Mouse (Mus musculus) limb, embryonic 12.5 days (tissue): ENCODE data around the gene Six2. TPM values are rescaled to one million over a fixed set of nuclear protein-coding genes. Genes with fewer than 3 reads are reported as not detected.

Source experiments
- ATAC-seq: fragments of 200-750 bp; cut with Nextera tagmentation; 2 replicates; pipeline ENCODE4 v1.8.0; 2017; ENCODE audit warnings: low read depth, moderate TSS enrichment; ENCODE audit not compliant: insufficient number of reproducible peaks, insufficient read depth, low FRiP score, low TSS enrichment
- H3K27ac ChIP-seq: fragments of 300-500 bp; sonication (generic); 2 replicates; pipeline ENCODE4 v1.5.1; 2016; ENCODE audit warnings: mild to moderate bottlenecking, moderate library complexity
- H3K27me3 ChIP-seq: fragments of 300-500 bp; sonication (generic); 2 replicates; pipeline ENCODE4 v1.6.1; 2016; ENCODE audit warnings: mild to moderate bottlenecking, moderate library complexity
- H3K36me3 ChIP-seq: fragments of 300-500 bp; sonication (generic); 2 replicates; pipeline ENCODE4 v1.6.1; 2016; ENCODE audit warnings: mild to moderate bottlenecking, moderate library complexity
- H3K4me1 ChIP-seq: fragments of 300-500 bp; sonication (generic); replicated peaks from 2 replicates; pipeline ENCODE4 v1.6.1; 2016
- H3K4me2 ChIP-seq: fragments of 300-500 bp; sonication (generic); 2 replicates; pipeline ENCODE4 v1.6.1; 2016; ENCODE audit warnings: mild to moderate bottlenecking, moderate library complexity
- H3K4me3 ChIP-seq: fragments of 300-500 bp; sonication (generic); replicated peaks from 2 replicates; pipeline ENCODE4 v1.5.1; 2016; ENCODE audit warnings: mild to moderate bottlenecking
- H3K9ac ChIP-seq: fragments of 300-500 bp; sonication (generic); replicated peaks from 2 replicates; pipeline ENCODE4 v1.6.1; 2016; ENCODE audit warnings: mild to moderate bottlenecking, moderate library complexity
- H3K9me3 ChIP-seq: fragments of 300-500 bp; sonication (generic); 2 replicates; pipeline ENCODE4 v1.6.1; 2016; ENCODE audit warnings: mild to moderate bottlenecking, moderate library complexity
- WGBS: fragments of 180-500 bp; shearing (Covaris S2); methylation state at CpG from one replicate; pipeline ENCODE4 v1.1.7; 2016; 5-methylcytosine and 5-hydroxymethylcytosine counted together
- polyA plus RNA-seq: library from polyadenylated mRNA; unstranded; fragments of >200 nt; fragmentation: Nextera tagmentation; extraction: Ambion mirVana; gene quantifications from 2 replicates; pipeline ENCODE4 v1.2.1, GENCODE M21; 2016

The Six2 gene
- polyA plus RNA-seq, result 11.0 and 12.3 TPM in 2 replicates

DNA sequence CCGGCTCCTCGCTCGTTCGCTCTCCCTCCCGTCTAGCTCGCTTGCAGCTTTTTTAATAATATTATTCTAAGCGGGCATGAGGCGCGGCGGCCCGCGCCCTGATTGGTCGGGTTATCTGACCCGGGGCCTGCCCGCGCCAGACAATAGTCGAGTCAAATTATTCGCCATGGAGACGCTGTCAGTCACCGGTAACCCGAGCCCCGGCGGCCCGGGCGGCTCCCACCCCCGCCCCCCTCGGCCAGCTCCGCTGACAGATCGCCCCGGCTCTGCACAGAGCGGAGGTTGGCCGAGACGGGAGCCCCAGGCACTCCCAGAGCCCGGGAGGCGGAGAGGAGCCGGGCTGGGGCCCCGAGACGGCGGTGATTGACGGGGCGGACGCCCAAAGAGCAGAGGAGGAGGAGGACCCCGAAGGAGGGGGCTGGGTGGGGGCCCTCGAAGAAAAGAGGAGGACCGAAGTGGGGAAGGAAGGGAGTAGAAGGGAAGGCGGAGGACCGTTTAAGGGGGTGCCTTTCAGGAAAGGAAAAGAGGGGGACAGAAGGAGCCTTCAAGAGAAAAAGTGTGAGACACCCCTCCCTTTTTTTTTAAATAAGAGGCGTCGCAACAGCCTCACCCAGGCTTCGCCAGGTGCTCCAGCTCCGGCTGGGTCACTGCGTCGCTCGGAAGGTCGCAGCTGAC, at the start of gene Six2:
Six2 (minus strand) TSS at position 39 of the 675 bp plus-strand sequence.
- Histone ChIP-seq H3K9me3 (no peaks in the 10 kb centered on the region), H3K27ac (peak within 1 kb of the TSS; percentile 81), H3K27me3 (peaks cover 95% of the 10 kb centered on the region), H3K9ac (peak within 1 kb of the TSS; percentile 86), H3K4me2 (peak within 1 kb of the TSS; percentile 72), H3K4me3 (peak within 1 kb of the TSS; percentile 59), H3K36me3 (no peaks in the 10 kb centered on the region), H3K4me1 (peaks cover 66% of the 10 kb centered on the region)
- peak; percentile 97 for ATAC-seq
- under 1% methylated on average over 55 of the region's 55 CpGs for WGBS

DNA sequence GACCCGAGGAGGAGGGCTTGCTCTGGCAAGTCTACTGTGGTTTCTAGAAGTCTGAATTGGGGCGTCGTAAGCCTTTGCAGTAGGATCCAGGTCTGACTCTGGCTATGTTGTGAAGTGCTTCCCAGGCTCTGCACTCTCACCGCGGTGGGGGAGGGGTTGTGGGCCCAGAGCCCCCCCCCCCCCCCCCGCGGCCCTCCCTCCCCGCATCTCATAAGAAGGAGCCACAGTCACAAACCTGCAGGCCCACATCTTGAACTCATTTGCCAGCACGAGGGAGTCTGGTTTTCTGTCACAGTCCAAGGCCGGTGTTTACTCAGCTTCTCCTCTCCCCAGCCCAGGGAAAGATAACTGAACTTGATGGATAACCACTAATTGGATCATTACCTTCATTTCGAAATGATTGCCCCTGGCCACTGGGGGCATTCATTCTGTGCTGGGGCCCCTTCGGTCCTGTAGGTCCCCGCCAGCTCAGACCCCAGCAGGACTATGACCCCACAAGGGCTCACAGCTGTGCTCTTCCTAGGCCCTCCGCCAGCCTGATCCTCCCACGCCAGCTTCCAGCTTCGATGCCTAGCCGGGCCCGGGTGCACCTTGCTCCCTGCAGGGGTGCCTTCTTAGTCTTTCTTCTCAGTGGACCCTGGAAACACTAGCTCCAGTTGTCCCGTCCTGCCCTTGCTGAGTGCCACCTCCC, 49.2 kb upstream of the Six2 start:
- H3K36me3 ChIP-seq, result no peaks in the 10 kb centered on the region
- peak overlapping the region; percentile 81 for H3K27ac ChIP-seq
- H3K4me2 ChIP-seq, result peak overlapping the region; percentile 13; the same call in 1 of the 2 replicates
- 0 out of 2 replicates have a peak overlapping the region, but pooled peaks have one; percentile 19 for H3K9ac ChIP-seq
- WGBS, result 15% methylated on average over 18 of the region's 19 CpGs
- no peak overlapping the region for H3K4me3 ChIP-seq
- no peaks in the 10 kb centered on the region for H3K9me3 ChIP-seq
- peak; percentile 83 for ATAC-seq
- H3K27me3 ChIP-seq, result peaks cover 4% of the 10 kb centered on the region; the same call in 1 of the 2 replicates
- H3K4me1 ChIP-seq, result peaks cover 11% of the 10 kb centered on the region

DNA sequence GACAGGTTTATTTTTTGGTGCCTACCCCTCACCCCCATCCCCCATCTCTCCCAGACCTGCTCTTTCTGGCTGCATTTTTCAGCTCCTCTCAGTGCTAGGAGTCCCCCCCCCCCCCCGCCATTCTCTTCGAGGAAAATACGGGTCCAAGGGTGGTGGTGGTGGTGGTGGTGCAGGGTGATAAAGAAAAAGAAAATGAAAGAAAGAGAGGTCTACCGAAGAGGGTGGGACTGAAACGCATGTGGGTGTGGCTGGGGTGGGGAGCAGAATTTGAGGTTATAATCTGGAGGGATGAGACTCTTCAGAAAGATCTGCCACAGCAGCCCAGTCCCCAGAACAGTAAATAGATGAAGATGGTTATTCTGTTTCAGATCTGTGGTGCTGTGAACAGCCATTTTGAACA, 43.3 kb upstream of the Six2 start:
- Histone ChIP-seq H3K9ac (no peak overlapping the region), H3K27me3 (0 out of 2 replicates have a peak, but pooled peaks cover 10% of the 10 kb centered on the region), H3K4me2 (no peak overlapping the region), H3K4me1 (no peaks in the 10 kb centered on the region; the same call in 1 of the 2 replicates), H3K4me3 (no peak overlapping the region), H3K9me3 (no peaks in the 10 kb centered on the region), H3K27ac (no peak overlapping the region), H3K36me3 (no peaks in the 10 kb centered on the region)
- ATAC-seq, result no peak
- WGBS, result 82% methylated on average over 5 of the region's 5 CpGs

DNA sequence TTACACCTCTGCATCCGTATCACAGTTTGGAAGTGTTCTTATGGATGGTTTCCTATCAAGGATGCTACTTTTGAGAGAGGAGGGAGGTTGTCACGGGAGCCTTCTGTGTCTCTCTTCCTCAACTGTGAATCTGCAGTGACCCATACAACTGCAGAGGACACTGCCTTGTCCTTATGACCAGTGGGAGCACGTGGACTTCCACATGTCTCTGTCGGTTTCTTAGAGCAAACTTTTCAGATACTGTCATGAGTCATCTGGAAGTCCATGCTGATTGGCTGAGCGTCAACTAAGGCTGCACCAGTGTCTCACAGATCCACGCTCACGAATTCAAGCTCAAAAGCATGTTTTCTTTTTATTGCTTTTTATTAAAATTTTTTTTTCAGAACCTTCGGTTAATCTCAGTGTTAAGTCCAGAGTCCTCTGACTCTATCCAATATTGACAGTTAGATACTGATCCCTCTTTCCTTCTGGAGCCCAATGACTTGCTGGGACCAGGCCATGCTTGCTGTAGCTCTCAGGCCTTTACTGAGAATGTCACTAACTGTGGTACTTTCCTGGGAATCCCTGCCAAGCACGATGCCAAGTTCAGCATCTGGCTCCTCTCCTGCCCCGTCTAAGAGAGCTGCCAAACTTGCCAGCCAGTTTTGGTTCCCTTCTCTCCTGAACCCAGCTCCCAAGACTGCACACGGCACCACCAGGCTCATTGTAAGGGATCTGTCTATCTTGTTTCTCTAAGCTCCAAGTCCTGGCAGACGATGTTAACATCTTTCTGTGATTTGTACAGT, 42.3 kb upstream of the Six2 start:
- H3K9me3 ChIP-seq, result no peaks in the 10 kb centered on the region
- no peaks in the 10 kb centered on the region for H3K4me1 ChIP-seq
- WGBS, result 88% methylated on average over 12 of the region's 12 CpGs
- no peak overlapping the region for H3K4me3 ChIP-seq
- H3K9ac ChIP-seq, result no peak overlapping the region
- no peak overlapping the region for H3K27ac ChIP-seq
- H3K4me2 ChIP-seq, result no peak overlapping the region
- no peak for ATAC-seq
- no peaks in the 10 kb centered on the region for H3K36me3 ChIP-seq
- H3K27me3 ChIP-seq, result 0 out of 2 replicates have a peak, but pooled peaks cover 10% of the 10 kb centered on the region

DNA sequence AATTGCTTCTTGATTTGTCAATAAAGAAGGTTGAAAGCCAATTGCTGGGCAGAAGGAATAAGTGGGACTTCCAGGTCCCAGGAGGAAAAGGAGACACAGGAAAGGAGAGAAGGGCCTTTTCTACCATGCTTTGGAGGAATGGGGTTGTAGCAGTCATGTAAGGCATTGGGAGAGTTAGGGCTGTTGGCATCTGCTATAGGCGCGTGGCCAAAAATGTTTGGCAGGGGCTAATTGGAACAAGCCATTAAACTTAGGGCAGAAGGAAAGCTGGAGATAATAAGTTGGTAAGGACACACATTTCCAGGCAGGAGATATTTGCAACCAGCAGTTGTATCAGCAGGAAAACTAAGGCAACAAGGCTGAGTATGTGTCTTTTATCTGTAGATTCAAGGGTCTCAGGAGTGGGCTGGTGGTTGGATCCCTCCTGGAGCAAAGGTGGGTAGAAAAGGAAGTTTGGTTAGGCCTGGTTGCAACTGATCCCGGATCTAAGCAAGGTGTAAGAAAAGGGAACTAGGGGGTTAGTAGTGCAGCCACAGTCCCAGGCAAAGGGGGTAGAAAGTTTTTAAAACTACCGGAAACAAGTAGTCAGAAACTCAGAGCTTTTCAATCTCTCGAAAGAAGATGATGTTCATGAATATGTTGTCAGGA, 40.1 kb upstream of the Six2 start:
- no peak overlapping the region for H3K4me3 ChIP-seq
- H3K9ac ChIP-seq, result no peak overlapping the region
- H3K36me3 ChIP-seq, result no peaks in the 10 kb centered on the region
- WGBS, result 89% methylated on average over 5 of the region's 5 CpGs
- 0 out of 2 replicates have a peak, but pooled peaks cover 10% of the 10 kb centered on the region for H3K27me3 ChIP-seq
- no peaks in the 10 kb centered on the region for H3K4me1 ChIP-seq
- ATAC-seq, result no peak
- no peak overlapping the region for H3K27ac ChIP-seq
- no peaks in the 10 kb centered on the region for H3K9me3 ChIP-seq
- H3K4me2 ChIP-seq, result no peak overlapping the region

DNA sequence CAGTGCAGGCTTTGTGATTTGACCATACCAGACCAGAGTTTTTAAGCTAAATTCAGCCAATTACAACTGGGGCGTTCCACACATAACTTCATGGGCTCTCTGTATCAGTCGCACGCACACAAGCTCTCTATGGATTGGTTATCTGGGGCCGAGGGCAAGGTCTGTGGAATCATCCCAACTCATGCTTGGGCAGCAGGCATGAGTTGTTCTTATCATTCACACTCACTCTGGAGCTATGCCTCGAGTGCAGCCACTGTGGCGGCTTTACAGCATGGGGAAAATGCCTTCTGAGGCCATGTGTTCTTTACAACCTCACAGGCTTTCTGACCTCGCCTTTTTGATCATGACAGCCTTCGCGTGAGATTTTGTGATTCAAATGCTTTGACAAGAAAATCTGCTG, 37.9 kb upstream of the Six2 start:
- Histone ChIP-seq H3K4me3 (no peak overlapping the region), H3K9ac (no peak overlapping the region), H3K36me3 (no peaks in the 10 kb centered on the region), H3K27ac (no peak overlapping the region), H3K9me3 (no peaks in the 10 kb centered on the region), H3K27me3 (0 out of 2 replicates have a peak, but pooled peaks cover 10% of the 10 kb centered on the region), H3K4me2 (no peak overlapping the region), H3K4me1 (no peaks in the 10 kb centered on the region)
- WGBS, result 80% methylated on average over 9 of the region's 9 CpGs
- ATAC-seq, result no peak

DNA sequence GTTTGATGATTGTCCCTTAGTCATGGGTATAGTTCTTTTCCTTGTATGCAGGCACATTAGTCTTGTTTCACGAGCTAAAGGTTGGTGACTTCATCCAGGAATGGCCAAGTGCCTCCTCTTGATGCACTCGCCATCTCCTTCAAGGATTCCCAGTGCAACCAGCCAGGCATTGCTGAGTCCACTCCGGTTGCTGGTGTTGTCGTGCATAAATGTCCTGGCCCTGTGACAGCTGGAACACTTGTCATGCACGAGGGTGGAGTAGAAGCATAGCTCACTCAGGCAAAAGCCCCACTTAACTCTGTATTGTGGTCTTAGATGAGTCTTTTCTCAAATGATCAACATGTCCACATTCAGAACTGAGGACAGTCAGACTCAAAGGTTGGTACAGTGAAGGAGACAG, 35.1 kb upstream of the Six2 start:
- H3K36me3 ChIP-seq, result no peaks in the 10 kb centered on the region
- peaks cover 9% of the 10 kb centered on the region for H3K4me1 ChIP-seq
- H3K27ac ChIP-seq, result no peak overlapping the region
- WGBS, result 84% methylated on average over 5 of the region's 5 CpGs
- no peaks in the 10 kb centered on the region for H3K9me3 ChIP-seq
- H3K4me2 ChIP-seq, result no peak overlapping the region
- no peak for ATAC-seq
- H3K9ac ChIP-seq, result no peak overlapping the region
- H3K27me3 ChIP-seq, result 0 out of 2 replicates have a peak, but pooled peaks cover 8% of the 10 kb centered on the region
- H3K4me3 ChIP-seq, result no peak overlapping the region

DNA sequence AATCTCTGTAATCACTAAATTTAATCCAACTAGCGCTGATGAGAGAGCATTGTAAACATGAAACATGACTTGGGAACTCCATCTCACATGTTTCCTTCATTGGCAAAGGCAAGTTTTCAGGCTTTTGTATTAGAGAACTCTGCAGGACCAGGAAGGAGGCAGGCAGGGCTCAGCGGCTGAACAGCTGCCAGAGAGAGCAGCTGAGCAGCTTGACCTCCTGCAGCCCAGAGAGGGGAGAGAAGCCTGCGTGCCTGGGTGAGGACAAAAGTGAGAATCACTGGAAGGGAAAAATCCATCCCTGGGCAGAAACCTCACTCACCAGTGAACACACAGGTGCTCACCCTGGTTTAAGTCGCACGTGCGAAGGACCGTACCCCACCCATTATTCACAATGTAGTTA, 29.2 kb upstream of the Six2 start:
- peak overlapping the region; percentile 69 for H3K27ac ChIP-seq
- no peaks in the 10 kb centered on the region for H3K36me3 ChIP-seq
- peaks cover 31% of the 10 kb centered on the region for H3K4me1 ChIP-seq
- 0 out of 2 replicates have a peak, but pooled peaks cover 13% of the 10 kb centered on the region for H3K27me3 ChIP-seq
- H3K9me3 ChIP-seq, result no peaks in the 10 kb centered on the region
- 53% methylated on average over 7 of the region's 7 CpGs for WGBS
- H3K4me2 ChIP-seq, result no peak overlapping the region
- H3K9ac ChIP-seq, result no peak overlapping the region
- no peak overlapping the region for H3K4me3 ChIP-seq
- ATAC-seq, result peak; percentile 52; the same call in 1 of the 2 replicates

DNA sequence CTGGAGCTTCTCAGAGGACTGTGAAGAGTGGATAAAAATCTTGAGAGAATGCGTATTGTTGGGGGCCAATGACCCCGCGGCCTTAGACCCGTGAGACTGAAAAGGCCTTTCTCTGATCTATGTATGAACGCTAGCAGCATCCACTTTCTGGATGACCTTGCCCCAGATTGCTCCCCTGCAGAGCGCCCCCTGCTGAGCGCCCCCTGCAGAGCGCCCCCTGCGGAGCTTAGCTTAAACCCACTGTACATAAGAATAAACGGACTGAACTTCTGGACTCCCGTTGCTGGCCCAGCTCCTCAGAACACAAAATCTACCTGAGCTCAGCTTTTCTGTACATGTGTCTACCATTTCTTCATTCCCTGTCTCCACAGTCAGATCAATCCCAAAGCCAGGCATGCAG, 27.7 kb upstream of the Six2 start:
- H3K4me1 ChIP-seq, result peaks cover 31% of the 10 kb centered on the region
- peaks cover 16% of the 10 kb centered on the region; the same call in 1 of the 2 replicates for H3K27me3 ChIP-seq
- H3K36me3 ChIP-seq, result no peaks in the 10 kb centered on the region
- H3K27ac ChIP-seq, result no peak overlapping the region
- no peaks in the 10 kb centered on the region for H3K9me3 ChIP-seq
- no peak for ATAC-seq
- no peak overlapping the region for H3K4me3 ChIP-seq
- 72% methylated on average over 11 of the region's 11 CpGs for WGBS
- no peak overlapping the region for H3K4me2 ChIP-seq
- H3K9ac ChIP-seq, result no peak overlapping the region

DNA sequence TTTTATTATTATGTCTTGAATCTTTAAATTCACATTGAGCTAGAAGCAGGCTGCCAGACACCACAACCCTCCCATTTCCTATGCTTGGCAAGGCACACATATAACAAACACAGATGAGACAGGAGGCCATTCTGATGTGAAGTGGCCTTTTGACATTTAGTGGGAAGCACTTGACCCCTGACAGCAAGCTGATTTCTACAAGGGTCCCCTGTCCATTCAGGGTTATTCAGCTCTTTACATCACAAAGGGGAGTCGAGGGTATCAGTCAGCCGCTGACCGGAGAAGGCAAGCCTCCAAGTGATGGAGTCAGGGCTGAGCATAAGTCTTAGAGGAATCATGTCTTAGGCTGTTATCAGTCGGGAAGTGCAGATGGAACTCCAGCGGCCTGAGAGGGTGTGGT, 26.3 kb upstream of the Six2 start:
- ATAC-seq, result no peak
- Histone ChIP-seq H3K9me3 (no peaks in the 10 kb centered on the region), H3K27ac (no peak overlapping the region), H3K9ac (no peak overlapping the region), H3K36me3 (no peaks in the 10 kb centered on the region), H3K27me3 (peaks cover 16% of the 10 kb centered on the region; the same call in 1 of the 2 replicates), H3K4me3 (no peak overlapping the region), H3K4me1 (peaks cover 31% of the 10 kb centered on the region), H3K4me2 (no peak overlapping the region)
- WGBS, result 76% methylated on average over 5 of the region's 5 CpGs
